Mouse (Mus musculus): ENCODE measurements around the gene Scnn1a. TPM values are rescaled to one million over a fixed set of nuclear protein-coding genes. Genes with fewer than 3 reads are reported as not detected.
"Not testable (repeated sequence)": the region's sequence is repeated elsewhere in the genome, so short reads cannot be mapped to it uniquely, and the experiment has no call there.

The Scnn1a gene
- 1 to 10 TPM; 3.8 to 3.9 TPM for total RNA-seq (2021)

DNA sequence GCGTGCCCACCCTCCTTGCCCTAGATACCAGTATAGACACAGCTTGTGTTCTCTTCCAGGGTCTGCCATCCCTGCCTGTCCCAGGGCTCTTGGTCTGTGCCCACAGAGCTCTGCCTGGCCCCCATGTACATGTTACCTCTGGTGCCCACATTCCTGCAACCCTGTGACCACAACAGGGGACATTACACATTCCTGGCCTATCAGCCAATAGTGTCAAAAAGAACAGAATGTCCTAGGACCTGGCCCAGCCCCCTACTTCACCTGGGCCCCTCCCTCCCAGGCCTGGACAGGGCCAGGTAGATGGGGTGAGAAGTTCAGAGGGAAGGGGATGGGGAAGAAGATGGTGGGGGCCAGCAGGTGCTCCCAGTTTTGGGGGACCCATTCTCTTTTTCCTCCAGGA, at the start of gene Scnn1a:
Gene Scnn1a (plus strand): TSS at position 337 of the 400 bp plus-strand sequence.
- no peak for DNase-seq (ENCODE audit: extremely low spot score in 1 of 2, low spot score in 1 of 2)

DNA sequence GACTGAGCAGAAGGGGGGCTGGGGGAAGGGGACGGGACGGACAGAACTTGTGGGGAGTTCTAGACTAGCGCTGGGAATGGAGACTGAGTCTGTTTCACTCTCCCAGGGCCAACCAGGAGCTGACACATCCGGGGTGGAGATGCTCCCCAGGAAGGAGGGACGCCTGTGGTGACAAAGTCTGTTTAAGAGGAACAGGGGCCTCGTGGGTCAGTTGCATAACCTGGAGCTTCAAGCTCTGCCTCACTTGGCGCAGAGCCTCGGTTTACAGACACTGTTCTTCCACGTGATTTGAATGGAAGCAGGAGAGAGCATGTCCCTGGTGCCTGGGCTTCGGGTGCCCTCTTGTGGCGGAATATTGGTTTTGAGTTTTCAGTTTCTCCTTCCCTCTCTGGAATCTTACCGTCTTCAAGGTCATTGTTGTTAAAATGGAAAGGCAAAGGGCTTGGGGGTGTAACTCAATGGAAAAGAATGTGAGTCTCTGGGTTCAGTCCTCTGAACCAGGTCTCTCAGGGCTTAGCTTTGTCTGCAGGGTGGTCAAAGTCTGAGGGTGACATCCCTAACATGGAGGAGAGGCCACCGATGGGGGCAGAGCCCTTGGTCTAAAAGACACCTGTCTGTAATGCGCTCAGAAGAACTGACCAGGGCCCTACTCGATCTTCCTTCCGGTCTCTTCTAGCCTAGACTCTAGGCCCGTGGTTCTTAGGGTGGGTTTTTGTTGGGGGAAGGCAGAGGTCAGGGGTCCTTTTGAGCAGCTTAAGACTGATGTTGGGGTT, 48.8 kb upstream of the Scnn1a start:
- peak; percentile 80 to 94 for DNase-seq (ENCODE audit: extremely low spot score in 1 of 2, low spot score in 1 of 2)

DNA sequence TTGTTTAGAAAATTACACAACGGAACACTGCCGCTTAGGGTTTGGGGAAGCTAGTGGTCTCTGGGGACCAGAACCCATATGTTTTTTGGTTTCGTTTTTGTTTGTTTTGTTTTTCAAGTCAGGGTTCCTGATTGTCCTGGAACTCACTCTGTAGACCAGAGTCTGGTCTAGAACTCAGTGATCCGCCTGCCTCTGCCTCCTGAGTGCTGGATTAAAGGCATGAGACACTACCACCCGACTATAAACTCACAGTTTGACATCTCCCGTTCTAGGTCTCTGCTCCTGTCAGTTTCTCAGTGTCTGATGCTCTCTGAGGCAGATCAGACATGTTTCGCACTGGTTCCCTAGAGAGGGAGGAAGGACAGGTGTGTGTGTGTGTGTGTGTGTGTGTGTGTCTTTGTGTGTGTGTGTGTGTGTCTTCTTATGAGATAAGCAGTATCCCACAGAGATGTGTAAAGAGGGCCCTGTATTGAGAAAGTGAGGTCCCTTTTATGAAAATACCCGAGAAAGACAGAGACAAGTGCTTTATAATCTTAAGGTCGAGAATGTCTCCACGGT, 48.2 kb upstream of the Scnn1a start:
- DNase-seq (ENCODE audit: extremely low spot score in 1 of 2, low spot score in 1 of 2), result no peak

DNA sequence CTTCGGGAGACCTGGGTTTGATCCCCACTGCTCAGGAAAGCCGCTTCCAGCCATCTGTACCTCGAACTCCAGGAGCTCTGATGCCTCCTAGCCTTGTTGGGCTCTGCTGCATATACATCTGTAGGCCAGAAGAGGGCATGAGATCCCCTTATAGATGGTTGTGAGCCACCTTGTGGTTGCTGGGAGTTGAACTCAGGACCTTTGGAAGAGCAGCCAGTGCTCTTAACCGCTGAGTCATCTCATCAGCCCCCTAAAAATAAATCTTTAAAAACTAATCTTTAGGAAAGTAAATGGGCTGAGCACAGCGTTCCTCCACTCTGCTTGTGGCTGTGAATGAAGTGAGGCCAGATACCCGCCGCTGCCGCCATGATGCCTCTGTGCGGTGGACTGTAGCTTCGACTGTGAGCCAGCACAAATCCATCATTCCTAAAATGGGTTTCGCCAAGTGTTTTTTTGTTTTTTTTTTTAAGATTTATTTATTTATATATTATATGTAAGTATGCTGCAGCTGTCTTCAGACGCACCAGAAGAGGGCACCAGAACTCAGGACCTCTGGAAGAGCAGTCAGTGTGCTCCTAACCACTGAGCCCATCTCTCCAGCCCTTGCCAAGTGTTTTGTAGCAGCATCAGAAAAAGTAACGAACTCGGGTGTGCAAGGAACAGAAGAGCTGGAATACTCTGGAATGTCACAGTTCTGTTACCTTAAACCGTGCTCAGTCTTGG, 45.5 kb upstream of the Scnn1a start:
- DNase-seq (ENCODE audit: extremely low spot score in 1 of 2, low spot score in 1 of 2), result peak in 1 of 2 experiments; percentile 36

DNA sequence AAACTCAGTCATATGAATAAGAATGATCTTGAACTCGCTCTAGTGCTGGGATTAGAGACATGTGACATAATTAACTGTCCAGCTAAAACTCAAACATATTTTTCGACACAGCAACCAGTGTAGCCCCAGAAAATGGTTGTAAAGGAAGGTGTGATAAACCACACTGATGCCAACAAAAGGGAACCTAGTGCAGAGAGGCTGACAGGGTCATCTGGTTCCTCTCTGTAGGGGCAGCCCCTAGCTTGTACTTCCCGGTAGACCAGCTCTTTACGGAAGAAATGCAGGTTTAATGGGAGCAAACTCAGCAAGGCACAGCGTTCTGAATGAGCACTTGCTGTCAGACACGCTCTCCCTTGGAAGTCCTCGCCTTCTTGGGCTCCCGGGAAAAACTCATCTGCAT, 40.7 kb upstream of the Scnn1a start:
- no peak for DNase-seq (ENCODE audit: extremely low spot score in 1 of 2, low spot score in 1 of 2)

DNA sequence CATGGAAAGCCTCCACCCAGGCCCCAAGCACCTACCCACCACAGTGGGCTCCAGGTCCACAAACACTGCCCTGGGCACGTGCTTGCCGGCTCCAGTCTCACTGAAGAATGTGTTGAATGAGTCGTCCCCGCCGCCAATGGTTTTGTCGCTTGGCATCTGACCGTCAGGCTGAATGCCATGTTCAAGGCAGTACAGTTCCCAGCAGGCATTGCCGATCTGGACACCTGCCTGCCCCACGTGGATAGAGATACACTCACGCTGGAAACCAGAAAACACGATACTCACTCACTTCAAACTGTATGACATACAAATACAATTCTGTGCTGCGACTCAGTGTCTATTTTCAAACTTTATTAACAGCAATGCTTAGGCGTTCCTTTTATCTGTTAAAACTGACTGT, 37.7 kb upstream of the Scnn1a start:
- DNase-seq (ENCODE audit: extremely low spot score in 1 of 2, low spot score in 1 of 2), result not testable (repeated sequence)

DNA sequence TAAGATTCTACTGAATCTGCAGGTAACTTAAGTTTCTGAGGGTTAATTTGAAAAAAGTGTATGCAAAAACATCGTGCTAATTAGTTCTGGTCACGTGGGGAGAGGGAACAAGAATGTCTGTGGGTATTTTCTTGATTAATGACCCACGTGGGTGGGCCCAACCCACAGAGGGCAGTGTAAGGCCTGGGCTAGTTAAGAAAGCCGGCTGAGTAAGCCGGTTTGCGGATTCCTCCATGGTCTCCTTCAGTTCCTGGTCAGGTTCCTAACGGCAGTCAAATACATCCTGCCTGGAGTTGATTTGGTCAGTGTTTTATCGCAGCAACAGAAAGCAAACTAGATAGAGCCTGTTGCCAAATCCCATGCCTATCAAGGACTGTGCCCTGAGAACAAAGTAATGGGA, 36.2 kb upstream of the Scnn1a start:
- no peak for DNase-seq (ENCODE audit: extremely low spot score in 1 of 2, low spot score in 1 of 2)

DNA sequence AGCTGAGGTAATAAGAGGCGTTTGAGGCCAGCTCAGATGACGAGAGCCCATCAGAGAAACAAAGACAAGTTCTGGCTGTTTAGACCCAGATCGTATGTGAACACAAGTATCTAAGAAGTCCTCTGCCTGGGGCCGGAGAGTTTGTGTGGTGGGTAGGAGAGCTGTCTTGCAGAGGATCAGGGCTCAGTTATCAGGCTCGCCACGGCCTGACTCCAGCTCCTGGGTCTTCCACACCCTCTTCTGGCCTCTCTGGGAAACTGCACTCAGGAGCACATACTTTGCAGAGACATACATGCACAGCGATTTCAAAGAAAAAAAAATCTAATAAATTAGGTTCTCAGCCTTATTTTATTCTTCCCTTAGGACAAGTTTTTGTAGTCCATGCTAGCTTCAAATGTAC, 35.7 kb upstream of the Scnn1a start:
- DNase-seq (ENCODE audit: extremely low spot score in 1 of 2, low spot score in 1 of 2), result no peak

DNA sequence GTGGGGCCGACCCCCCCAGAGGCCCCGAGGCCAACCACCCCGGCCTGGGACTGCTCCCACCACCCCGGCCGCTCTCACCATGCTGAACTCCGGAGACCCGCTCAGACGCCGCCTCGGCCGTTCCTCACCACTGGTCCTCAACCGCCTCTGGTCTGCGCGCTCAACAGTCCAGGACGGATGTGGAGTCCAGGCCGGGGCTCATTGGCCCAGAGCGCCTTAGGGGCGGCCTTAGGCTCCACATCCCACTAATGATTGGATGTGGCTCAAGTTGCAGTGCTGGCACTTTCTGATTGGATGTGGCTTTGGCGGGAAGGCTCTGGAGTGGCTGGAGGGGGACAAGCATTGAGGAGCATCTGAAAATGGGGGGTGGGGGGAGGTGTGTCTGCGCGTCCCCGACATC, 34.6 kb upstream of the Scnn1a start, which contains the start of gene Tuba3a:
Gene Tuba3a (minus strand): TSS at position 153 of the 400 bp plus-strand sequence.
- DNase-seq (ENCODE audit: extremely low spot score in 1 of 2, low spot score in 1 of 2), result no peak

DNA sequence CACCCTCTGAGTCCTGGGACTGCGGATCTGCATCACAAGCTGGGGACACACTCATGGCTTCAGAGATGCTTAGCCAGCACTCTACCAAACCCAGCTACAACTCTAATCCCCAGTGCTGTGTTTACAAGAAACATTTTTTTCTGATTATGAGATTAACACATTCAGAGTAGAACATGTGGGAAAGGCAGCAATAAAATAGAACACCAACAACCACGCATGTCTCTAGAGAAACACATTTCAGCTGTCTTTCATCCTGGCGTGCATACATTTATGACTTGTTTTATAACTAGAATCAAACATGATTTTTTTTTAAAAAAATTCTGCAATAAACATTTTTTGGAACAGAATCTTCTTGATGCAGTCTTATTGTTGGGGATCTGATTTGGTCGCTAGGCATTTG, 33.5 kb upstream of the Scnn1a start:
- DNase-seq (ENCODE audit: extremely low spot score in 1 of 2, low spot score in 1 of 2), result no peak

DNA sequence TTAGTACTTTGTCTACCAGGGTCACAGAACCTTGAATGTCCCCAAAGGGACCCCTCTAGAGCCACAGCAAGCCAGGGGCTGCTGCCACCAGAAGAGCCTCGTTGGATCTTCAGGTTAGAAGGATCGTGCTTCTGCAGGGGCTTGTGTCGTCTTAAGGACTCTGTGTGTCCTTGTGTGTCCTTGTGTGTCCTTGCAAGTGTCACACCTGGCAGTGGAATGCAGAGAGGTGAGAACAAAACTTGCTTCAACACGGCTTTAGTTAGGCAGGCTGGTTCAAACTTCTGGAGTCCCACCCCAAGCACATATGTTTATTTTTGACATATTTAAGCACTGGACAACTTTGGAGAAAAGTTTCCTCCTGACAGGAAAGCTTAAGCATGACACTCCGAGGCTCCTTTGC, 31.7 kb upstream of the Scnn1a start:
- DNase-seq (ENCODE audit: extremely low spot score in 1 of 2, low spot score in 1 of 2), result no peak

DNA sequence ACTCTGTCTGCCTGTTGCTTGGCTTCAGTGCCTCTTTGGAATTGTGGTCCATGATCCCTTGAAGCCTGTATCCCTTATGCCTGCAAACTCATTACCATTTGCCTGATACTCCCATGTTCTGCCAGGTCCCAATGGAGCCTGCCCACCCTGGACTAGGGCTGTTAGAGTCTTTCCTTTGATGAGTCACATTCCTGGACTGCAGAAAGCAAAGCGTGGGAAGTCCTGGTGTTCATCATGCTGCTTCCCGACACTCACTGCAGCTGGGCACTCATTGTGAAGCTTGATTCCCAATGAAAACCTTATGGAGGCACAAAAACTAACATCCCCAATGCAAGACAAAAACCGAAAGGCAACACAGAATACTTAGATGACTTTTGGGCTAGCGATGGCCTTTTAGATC, 29.1 kb upstream of the Scnn1a start:
- DNase-seq (ENCODE audit: extremely low spot score in 1 of 2, low spot score in 1 of 2), result no peak

DNA sequence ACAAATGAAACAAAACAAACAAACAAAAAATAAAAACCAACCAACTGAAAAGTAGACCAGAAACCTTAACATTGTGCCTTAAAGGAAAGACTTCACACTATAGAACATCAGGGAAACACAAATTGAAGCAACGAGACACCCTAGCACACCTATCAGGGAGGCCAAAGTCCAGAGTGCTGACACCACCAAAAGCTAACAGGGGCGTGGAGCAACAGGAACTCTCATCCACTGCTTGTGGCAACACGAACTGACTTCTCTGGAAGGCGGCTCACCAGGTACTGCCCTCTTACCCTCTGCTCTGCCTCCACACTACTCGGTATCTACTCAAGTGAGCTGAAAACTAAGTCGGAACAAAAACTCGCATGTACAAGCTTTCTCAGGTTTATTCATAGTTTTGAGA, 28.2 kb upstream of the Scnn1a start:
- no peak for DNase-seq (ENCODE audit: extremely low spot score in 1 of 2, low spot score in 1 of 2)

DNA sequence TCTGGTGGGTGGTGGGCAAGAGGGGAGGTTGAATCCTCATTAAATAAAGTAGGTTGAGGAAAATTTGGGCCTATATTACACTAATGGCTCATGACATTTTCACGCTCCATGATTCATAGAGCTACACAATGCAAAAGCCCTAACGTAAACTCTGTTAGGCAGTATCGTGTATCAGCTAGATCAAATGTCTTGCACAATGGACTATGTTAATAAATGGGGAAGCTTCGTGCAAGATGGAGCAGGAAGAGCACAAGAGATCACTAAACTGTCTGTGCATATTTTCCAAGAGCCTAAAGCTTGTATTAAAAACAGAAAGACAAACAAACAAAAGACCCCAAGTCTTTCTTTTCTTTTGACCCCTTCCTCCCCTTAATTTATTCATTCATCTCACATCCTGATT, 26.4 kb upstream of the Scnn1a start:
- DNase-seq (ENCODE audit: extremely low spot score in 1 of 2, low spot score in 1 of 2), result no peak

DNA sequence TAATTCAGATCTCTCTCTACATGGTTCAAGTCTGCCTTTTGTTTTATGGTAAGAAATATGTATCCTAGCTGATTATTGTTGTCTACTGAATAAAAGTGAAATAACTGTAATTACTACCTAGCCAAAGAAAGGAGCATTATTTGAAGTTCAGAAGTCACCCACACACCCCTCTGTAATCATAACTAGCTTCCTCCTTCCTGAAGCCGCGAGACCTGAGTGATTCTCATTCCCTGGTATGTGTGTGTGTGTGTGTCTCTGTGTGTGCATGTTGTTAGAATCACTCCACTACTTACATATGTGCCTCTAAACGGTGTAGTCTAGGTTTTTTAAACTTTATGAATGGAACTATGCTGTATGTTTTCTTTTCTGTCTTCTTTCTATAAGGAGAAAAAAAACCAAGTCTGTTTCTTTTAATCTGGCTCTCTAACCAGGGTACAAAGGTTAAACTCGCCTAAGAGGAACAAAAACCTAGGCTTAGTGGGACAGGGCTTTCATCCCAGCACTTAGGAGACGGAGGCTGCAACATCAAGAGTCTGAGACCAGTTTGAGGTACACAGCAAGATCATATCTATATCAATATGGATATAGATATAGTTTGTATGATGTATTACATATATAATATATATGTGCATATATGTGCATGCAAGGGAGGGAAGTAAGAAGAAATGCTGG, 23.2 kb upstream of the Scnn1a start:
- no peak for DNase-seq (ENCODE audit: extremely low spot score in 1 of 2, low spot score in 1 of 2)

DNA sequence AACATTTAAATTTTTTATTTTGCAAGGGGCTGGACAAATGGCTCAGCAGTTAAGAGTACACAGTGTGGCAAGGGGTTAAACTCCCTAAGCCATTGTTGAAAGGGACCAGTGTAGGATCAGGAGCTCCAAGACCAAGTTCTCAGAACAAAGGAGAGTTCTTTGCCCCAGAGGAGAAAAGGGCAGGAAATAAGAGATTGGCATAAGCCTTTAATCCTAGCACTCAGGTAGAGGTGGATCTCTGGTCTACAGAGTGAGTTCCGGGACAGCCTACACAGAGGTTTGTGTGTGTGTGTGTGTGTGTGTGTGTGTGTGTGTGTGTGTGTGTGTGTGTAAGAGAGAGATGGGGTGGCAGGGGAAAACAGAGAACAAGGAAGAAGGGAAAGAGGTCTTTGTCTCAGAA, 19.5 kb upstream of the Scnn1a start:
- DNase-seq (ENCODE audit: extremely low spot score in 1 of 2, low spot score in 1 of 2), result no peak

DNA sequence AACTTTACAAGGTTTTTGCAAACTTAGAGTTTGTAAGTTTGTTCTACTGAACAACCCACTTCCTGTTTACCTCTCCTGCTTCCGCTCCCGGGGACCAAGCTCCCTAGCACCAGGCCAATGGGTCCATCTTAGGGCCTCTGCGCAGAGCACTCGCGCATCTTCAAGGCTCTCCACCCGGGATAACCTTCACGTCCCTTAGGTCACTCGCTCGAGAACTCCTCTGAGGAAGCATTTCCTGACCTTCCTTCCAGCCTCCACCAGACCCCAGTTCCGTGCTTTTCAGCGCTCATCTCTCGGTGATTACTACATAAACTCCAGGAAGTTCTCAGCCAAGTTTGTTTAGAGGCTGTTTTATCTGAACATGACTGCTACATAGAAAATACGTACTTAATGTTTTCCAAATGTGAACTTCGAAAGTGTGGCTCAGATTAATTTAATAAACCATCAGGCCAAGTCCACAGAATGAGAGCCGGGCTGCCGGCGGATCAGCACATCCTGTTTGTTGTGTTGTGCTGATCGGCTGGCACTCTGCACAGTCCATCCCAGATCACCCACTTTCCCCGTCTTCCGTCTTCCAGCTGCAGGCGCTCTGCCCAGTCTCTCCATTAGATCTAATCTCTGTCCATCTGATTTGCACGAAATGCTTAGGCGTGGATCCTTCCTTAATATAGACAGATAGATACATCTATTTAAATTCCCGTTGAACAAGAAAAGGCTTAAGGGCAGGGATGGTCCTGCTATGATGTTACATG, 18.1 kb upstream of the Scnn1a start:
- DNase-seq (ENCODE audit: extremely low spot score in 1 of 2, low spot score in 1 of 2), result no peak

DNA sequence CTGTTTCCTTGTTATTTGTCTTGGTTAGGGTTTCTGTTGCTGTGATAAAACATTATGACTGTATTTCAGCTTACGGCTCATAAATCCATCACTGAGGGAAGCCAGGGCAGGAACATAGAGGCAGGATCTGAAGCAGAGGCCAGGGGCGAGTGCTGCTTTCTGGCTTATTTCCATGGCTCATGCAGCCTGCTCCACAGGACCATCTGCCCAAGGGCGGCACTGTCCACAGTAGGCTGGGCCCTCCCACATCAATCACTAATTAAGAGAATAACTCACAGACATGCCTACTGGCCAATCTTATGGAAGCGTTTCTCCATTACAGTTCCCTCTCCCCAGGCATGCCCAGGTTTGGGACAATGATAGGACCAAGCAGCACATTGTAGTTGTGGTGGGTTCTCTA, 17.2 kb upstream of the Scnn1a start:
- DNase-seq (ENCODE audit: extremely low spot score in 1 of 2, low spot score in 1 of 2), result no peak

DNA sequence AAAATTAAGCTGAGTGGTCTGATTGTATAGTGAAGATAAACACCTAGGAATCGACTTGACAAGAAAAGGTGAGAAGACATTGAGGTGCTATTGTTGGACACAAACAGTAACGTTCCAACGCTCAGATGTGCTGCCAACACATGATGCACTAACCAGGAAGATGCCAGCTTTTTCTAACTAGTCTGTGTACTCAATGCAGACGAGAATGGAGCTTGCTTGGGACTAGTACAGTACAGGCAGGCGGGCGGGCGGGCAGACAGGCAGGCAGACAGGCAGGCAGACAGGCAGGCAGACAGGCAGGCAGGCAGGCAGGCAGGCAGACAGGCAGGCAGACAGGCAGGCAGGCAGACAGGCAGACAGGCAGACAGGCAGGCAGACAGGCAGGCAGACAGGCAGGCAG, 16.1 kb upstream of the Scnn1a start:
- DNase-seq (ENCODE audit: extremely low spot score in 1 of 2, low spot score in 1 of 2), result not testable (repeated sequence)

DNA sequence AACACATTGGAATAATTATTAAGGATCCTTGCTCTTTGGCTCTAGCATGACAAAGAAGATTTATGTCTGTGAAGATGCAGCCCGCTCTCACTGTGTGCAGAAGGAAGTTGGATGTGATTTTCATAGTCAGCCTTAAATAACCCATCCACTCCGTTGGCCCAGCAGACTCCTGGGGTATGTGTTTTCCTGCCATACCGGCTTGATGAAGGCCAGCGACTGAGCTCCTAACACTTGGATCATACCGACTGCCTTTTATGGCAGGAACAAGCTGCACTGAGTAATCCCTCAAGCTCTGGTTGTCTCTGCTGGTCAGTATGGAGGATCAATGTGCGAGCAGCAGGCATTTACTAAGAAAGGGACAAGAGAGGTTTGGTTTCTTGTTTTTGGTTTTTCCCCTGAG, 15.0 kb upstream of the Scnn1a start:
- no peak for DNase-seq (ENCODE audit: extremely low spot score in 1 of 2, low spot score in 1 of 2)

All from layer of hippocampus, postnatal 25 days (tissue).